Mouse (Mus musculus): ENCODE results near the gene Wdr66.

DNA sequence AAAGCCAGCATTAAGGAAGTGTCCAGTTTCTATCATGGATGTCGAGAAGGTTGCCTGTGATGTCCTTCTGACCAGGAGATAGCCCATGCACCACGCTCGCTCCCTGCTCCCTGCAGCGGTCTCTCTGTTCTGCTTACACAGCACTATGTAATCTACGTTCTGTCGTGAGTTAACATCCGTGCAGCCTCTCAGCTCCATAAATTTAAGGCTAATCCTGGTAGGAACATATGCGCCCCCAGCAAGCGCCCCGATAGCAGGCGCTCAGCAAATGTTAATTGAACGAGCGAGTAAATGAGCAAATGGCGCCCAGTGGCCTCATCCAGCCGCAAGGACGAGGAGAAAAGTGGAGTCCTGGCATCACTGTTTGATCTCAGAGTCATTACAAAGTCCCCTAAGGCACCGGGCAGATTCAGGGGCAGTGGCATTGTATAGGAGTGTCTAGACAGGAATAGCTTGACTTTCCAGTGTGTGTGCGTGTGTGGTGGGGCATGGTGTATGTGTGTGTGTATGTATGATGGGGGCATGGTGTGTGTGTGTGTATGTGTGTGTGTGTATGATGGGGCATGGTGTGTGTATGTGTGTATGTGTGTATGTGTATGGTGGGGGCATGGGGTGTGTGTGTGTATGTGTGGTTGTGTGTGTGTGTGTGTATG lies 55.9 kb downstream of the Wdr66 start:
- TF ChIP-seq EP300 (IDR thresholded peaks at IDR 0.05; ENCODE audit: insufficient read depth, low read depth, low read length) (no peak), CTCF (IDR thresholded peaks at IDR 0.05; ENCODE audit: low read depth, low read length) (no peak)
